Mouse (Mus musculus) liver, embryonic 15.5 days (tissue): ENCODE data around the gene S100pbp. TPM values are rescaled to one million over a fixed set of nuclear protein-coding genes. Genes with fewer than 3 reads are reported as not detected.

Source experiments
- ATAC-seq: fragments of 200-750 bp; cut with Nextera tagmentation; 2 replicates; pipeline ENCODE4 v1.8.0; 2017; ENCODE audit warnings: moderate number of reproducible peaks, mild to moderate bottlenecking, moderate library complexity; ENCODE audit not compliant: insufficient read depth
- H3K27ac ChIP-seq: fragments of 300-500 bp; sonication (generic); replicated peaks from 2 replicates; pipeline ENCODE4 v1.5.1; 2015; ENCODE audit warnings: mild to moderate bottlenecking, inconsistent platforms
- H3K27me3 ChIP-seq: fragments of 300-500 bp; sonication (generic); 2 replicates; pipeline ENCODE4 v1.6.1; 2015; ENCODE audit warnings: mild to moderate bottlenecking, inconsistent platforms
- H3K36me3 ChIP-seq: fragments of 300-500 bp; sonication (generic); replicated peaks from 2 replicates; pipeline ENCODE4 v1.6.1; 2015; ENCODE audit warnings: moderate library complexity, mild to moderate bottlenecking, inconsistent platforms
- H3K4me1 ChIP-seq: fragments of 300-500 bp; sonication (generic); replicated peaks from 2 replicates; pipeline ENCODE4 v1.6.1; 2015; ENCODE audit warnings: inconsistent platforms
- H3K4me2 ChIP-seq: fragments of 300-500 bp; sonication (generic); 2 replicates; pipeline ENCODE4 v1.6.1; 2015; ENCODE audit warnings: moderate library complexity, mild to moderate bottlenecking, inconsistent platforms
- H3K4me3 ChIP-seq: fragments of 300-500 bp; sonication (generic); replicated peaks from 2 replicates; pipeline ENCODE4 v1.5.1; 2015; ENCODE audit warnings: mild to moderate bottlenecking, inconsistent platforms
- H3K9ac ChIP-seq: fragments of 300-500 bp; sonication (generic); 2 replicates; pipeline ENCODE4 v1.6.1; 2015; ENCODE audit warnings: moderate library complexity, mild to moderate bottlenecking, inconsistent platforms
- H3K9me3 ChIP-seq: fragments of 300-500 bp; sonication (generic); replicated peaks from 2 replicates; pipeline ENCODE4 v1.6.1; 2016; ENCODE audit warnings: inconsistent platforms
- WGBS: fragments of 180-500 bp; shearing (Covaris S2); methylation state at CpG from one replicate; pipeline ENCODE4 v1.1.7; 2015; ENCODE audit warnings: mixed read lengths; ENCODE audit not compliant: insufficient replicate concordance; 5-methylcytosine and 5-hydroxymethylcytosine counted together
- polyA plus RNA-seq: library from polyadenylated mRNA; unstranded; fragments of >200 nt; fragmentation: Nextera tagmentation; extraction: Ambion mirVana; gene quantifications from 2 replicates; pipeline ENCODE4 v1.2.1, GENCODE M21; 2015

The S100pbp gene
- polyA plus RNA-seq, 1 experiment from 2014 or later, result 6.0 TPM

DNA sequence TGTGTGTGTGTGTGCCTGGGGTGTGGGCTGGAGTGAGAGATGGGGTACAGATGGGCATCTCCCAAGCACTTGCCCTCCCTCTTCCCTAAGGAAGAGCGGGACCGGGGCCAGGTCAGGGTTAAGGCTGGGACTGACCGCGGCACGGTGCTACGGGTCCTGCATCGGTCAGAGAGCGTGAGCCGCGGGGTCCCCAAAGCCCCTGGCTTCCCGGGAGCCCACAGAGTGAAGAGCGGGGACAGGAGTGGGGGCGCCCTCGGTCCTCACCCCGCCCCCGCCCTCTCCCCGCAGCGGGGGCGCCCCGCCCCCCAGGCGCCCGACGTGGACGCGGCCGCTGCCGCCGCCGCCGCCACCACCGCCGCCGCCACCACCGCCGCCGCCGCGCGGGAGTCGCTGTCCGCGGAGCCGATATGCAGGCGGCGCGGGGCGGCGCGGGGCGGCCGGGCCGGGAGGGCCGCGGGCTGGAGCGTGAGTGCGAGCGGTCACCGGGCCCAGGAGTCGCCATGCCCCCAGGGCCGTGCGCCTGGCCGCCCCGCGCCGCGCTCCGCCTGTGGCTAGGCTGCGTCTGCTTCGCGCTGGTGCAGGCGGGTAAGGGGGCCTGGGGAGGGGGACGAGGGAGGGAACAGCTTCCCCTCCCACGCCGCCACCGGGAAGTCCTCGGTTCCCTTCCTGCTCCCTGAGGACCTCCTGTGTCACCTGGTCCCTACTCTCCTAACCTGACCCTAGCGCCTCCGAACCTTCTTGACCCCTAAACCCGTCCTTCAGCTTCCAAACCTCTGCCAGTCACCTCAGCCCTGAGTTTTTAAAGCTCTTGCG lies 52.7 kb downstream of the S100pbp start, which contains the start of gene Fndc5:
Gene Fndc5 (plus strand): TSS at position 421 of the 813 bp plus-strand sequence.
- Histone ChIP-seq H3K4me2 (peak within 1 kb of the TSS; percentile 75), H3K4me3 (peak within 1 kb of the TSS; percentile 52), H3K9me3 (no peaks in the 10 kb centered on the region), H3K27me3 (peaks cover 75% of the 10 kb centered on the region), H3K9ac (peak within 1 kb of the TSS; percentile 27; the same call in 1 of the 2 replicates), H3K36me3 (no peaks in the 10 kb centered on the region), H3K27ac (no peak within 1 kb of the TSS), H3K4me1 (peaks cover 57% of the 10 kb centered on the region)
- WGBS, result 2% methylated on average over 64 of the region's 80 CpGs
- no peak for ATAC-seq

DNA sequence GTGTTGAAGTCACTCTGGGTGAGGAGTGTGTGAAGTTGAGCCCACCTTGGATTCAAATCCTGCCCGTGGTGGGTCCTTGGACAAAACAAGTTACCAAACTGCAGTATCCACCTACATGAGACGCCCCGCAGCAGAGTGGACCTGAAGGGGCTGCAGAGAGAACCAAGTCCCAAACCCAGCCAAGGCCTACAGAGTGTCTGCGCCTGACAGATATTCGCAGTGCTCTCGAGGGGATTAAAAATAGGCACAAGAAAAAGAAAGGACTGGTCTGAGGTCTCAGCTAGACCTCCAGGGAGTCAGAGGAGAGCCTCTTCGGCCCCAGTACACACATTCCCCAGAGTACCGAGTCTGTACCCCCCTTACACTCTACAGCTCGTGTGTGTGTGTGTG lies 53.3 kb downstream of the S100pbp start:
- Histone ChIP-seq H3K4me1 (peaks cover 51% of the 10 kb centered on the region), H3K9ac (peak overlapping the region; percentile 27; the same call in 1 of the 2 replicates), H3K27ac (no peak overlapping the region), H3K4me3 (peak overlapping the region; percentile 52), H3K4me2 (peak overlapping the region; percentile 75), H3K9me3 (no peaks in the 10 kb centered on the region), H3K27me3 (peaks cover 81% of the 10 kb centered on the region), H3K36me3 (no peaks in the 10 kb centered on the region)
- ATAC-seq, result no peak
- WGBS, result 32% methylated on average over 9 of the region's 9 CpGs

- no peak overlapping the region for H3K27ac ChIP-seq
- H3K4me1 ChIP-seq, result peaks cover 50% of the 10 kb centered on the region
- no peak overlapping the region for H3K4me3 ChIP-seq
- peaks cover 86% of the 10 kb centered on the region for H3K27me3 ChIP-seq
- H3K9ac ChIP-seq, result no peak overlapping the region
- H3K9me3 ChIP-seq, result no peaks in the 10 kb centered on the region
- H3K36me3 ChIP-seq, result no peaks in the 10 kb centered on the region
- H3K4me2 ChIP-seq, result no peak overlapping the region
- WGBS, result 39% methylated on average over 2 of the region's 2 CpGs
- no peak for ATAC-seq
Measured at GRCm38 (mm10) chr4:129135637-129136036, 53.9 kb downstream of the S100pbp start.

GRCm38 (mm10) chr4:129134799-129135585 lies 54.5 kb downstream of the S100pbp start:
- Histone ChIP-seq H3K4me3 (no peak overlapping the region), H3K36me3 (no peaks in the 10 kb centered on the region), H3K27ac (no peak overlapping the region), H3K27me3 (peaks cover 91% of the 10 kb centered on the region), H3K4me1 (peaks cover 50% of the 10 kb centered on the region), H3K4me2 (peak overlapping the region; percentile 21; the same call in 1 of the 2 replicates), H3K9me3 (no peaks in the 10 kb centered on the region), H3K9ac (no peak overlapping the region)
- WGBS, result 6% methylated on average over 15 of the region's 15 CpGs
- ATAC-seq, result no peak

DNA sequence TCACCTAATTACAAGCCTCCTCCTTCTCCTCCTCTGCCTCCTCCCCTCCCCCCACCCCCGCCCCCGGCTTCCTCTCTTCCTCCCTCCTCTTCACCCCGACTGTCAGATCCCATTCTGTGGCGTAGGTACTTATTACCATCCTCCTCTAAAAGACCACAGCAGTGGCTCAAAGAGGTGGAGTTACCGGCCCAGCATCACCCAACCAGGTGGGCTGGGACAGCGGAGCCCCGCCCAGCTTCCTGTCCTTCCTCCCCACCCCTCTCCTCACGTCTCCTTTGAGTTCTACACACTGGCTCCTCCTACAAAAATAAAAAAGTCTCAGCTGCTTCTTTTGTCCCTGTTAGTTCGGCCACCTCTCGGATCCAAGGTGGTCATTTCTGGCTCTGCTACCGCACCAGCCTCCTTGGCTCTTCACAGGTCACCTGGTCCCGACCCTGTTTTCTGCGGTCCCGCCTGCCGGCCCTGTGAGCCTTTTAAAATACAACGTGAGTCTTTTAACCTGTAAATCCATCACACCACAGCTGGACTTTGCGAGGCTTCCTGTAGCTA lies 58.7 kb downstream of the S100pbp start:
- no peak overlapping the region for H3K9ac ChIP-seq
- peak overlapping the region; percentile 45 for H3K4me2 ChIP-seq
- 5% methylated on average over 17 of the region's 17 CpGs for WGBS
- H3K27ac ChIP-seq, result no peak overlapping the region
- peak overlapping the region; percentile 6 for H3K4me3 ChIP-seq
- no peak for ATAC-seq
- H3K36me3 ChIP-seq, result no peaks in the 10 kb centered on the region
- peaks cover 95% of the 10 kb centered on the region for H3K27me3 ChIP-seq
- H3K4me1 ChIP-seq, result peaks cover 22% of the 10 kb centered on the region
- no peaks in the 10 kb centered on the region for H3K9me3 ChIP-seq

DNA sequence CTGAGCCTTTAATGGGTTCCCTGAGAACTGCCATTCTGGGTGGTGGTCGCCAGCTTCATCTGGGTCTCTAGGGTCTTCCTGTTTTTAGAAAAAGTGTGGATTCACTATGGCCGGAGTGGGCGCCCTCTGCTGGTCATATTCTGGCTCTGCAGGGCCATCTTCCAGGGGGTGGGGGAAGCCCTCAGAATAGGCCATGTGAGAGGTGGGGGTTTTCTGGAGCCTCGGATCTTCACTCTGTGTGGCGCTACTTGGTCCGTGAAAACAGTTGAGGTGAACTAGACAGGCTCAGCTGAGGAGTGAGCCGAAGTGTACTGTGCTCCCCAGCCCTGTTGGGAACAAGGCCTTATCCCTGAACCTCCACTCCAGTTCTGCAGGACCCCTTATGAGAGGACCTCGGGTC lies 59.4 kb downstream of the S100pbp start:
- 0 out of 2 replicates have a peak overlapping the region, but pooled peaks have one; percentile 2 for H3K4me2 ChIP-seq
- H3K27ac ChIP-seq, result no peak overlapping the region
- H3K9me3 ChIP-seq, result no peaks in the 10 kb centered on the region
- WGBS, result 3% methylated on average over 8 of the region's 8 CpGs
- H3K4me1 ChIP-seq, result peaks cover 27% of the 10 kb centered on the region
- H3K27me3 ChIP-seq, result peaks cover 95% of the 10 kb centered on the region
- no peaks in the 10 kb centered on the region for H3K36me3 ChIP-seq
- no peak for ATAC-seq
- H3K9ac ChIP-seq, result no peak overlapping the region
- 0 out of 2 replicates have a peak overlapping the region, but pooled peaks have one; percentile 6 for H3K4me3 ChIP-seq

GRCm38 (mm10) chr4:129129387-129129786 lies 60.1 kb downstream of the S100pbp start:
- no peak overlapping the region for H3K4me2 ChIP-seq
- no peaks in the 10 kb centered on the region for H3K9me3 ChIP-seq
- no peak for ATAC-seq
- H3K27ac ChIP-seq, result no peak overlapping the region
- H3K9ac ChIP-seq, result no peak overlapping the region
- H3K27me3 ChIP-seq, result peaks cover 95% of the 10 kb centered on the region
- no peak overlapping the region for H3K4me3 ChIP-seq
- H3K36me3 ChIP-seq, result no peaks in the 10 kb centered on the region
- WGBS, result 47% methylated on average over 9 of the region's 9 CpGs
- peaks cover 28% of the 10 kb centered on the region for H3K4me1 ChIP-seq

DNA sequence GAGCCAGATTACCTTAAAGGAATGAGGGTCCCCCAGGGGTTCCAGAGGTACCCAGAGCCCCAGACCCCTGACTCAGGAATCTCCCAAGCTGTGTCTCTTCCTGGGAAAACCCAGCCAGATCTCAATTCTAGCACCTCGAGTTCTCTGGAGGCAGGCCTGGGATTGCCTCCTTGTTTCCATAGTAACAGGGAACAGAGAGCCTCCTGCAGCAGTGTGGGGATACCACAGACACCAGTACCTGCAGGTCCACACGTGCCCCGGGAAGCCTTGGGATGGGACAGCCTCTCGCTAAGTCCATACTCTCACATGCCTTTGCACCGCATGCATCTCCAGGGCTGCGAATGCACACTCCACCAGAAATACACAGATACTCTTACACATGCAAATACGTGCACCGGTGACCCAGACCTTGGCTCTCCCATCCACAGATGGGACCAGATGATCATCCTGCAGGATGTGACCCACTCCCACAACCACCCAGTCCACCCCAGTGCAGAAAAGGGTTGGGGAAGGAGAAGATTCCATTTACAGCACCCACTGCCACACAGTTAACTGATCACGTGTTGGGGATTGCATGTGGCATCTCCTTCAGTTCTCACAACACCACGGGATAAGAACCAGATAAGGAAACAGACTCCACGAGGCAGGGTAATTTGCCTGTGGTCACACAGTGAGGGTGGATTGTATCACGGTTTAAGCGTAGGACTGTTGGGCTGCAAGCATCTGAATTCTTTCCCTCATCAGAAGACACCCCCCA lies 60.8 kb downstream of the S100pbp start:
- H3K27me3 ChIP-seq, result peaks cover 95% of the 10 kb centered on the region
- WGBS, result 45% methylated on average over 13 of the region's 13 CpGs

DNA sequence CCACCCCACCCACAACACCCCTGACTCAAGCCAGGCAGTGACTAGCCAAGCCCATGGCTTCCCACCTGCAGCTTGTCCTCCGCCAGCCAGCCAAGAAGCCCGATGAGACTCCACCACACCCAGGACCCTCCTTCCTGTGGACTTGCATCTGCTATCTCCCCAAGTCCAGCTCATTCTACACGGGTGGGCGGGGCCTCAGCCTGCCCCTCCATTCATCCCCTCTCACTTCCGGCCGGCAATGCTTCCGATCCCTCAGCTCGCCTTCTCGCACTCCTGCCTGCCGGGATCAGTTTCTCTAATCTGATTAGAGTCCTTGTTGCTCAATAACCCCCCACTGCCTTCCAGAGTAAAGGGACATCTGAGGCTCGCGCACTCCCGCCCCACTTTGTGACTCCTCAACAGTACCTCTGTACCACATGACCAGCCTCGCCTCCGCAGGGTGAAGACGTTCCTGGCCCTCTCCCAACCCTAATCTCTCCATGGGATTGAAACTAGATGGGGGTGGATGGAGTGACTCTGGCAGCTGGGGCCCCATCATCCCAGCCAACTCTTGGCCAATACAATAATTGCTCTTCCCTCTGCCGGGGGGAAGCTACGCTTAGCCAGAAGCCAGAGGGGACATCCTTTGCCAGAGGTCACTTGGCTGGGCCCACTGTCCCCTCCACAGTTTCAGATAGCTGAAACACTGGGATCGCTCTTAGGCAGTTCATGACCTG lies 63.6 kb downstream of the S100pbp start:
- Histone ChIP-seq H3K36me3 (no peaks in the 10 kb centered on the region), H3K9ac (no peak overlapping the region), H3K27ac (no peak overlapping the region), H3K27me3 (peaks cover 95% of the 10 kb centered on the region), H3K4me1 (peaks cover 31% of the 10 kb centered on the region), H3K4me3 (no peak overlapping the region), H3K4me2 (peak overlapping the region; percentile 41), H3K9me3 (no peaks in the 10 kb centered on the region)
- 12% methylated on average over 19 of the region's 19 CpGs for WGBS
- ATAC-seq, result no peak

More for the DNA sequence above, 60.8 kb downstream of the S100pbp start:
- Histone ChIP-seq H3K36me3 (no peaks in the 10 kb centered on the region), H3K4me1 (peaks cover 28% of the 10 kb centered on the region), H3K9ac (no peak overlapping the region), H3K9me3 (no peaks in the 10 kb centered on the region), H3K27ac (no peak overlapping the region), H3K4me3 (no peak overlapping the region), H3K4me2 (no peak overlapping the region)
- ATAC-seq, result no peak

DNA sequence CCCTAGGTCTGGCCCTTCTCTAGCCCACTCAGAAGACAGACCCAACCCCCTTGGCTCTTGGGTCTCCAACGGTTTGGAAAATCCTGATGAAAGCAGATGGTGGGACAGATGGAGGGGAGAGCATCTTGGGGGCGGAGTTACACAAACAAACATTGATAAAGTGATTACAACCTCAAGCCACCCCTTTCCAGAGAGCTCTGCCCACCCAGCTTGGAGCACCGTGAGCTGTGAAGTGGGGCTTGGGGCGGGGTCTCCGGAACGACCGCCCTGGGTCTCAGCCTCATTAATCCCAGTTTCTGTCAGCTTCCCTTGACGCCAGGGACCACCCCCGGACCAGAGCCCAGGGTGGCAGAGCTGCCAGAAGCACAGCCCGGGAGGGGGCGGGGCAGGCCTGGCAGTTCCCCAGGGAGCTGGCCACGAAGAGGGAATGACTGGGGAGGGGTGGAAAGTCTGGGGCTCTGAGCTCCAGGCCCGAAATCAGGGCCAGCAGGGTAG lies 64.8 kb downstream of the S100pbp start:
- Histone ChIP-seq H3K27me3 (peaks cover 97% of the 10 kb centered on the region), H3K4me2 (no peak overlapping the region), H3K4me3 (no peak overlapping the region), H3K27ac (no peak overlapping the region), H3K4me1 (peaks cover 23% of the 10 kb centered on the region), H3K9ac (no peak overlapping the region), H3K9me3 (no peaks in the 10 kb centered on the region), H3K36me3 (no peaks in the 10 kb centered on the region)
- no peak for ATAC-seq
- 7% methylated on average over 13 of the region's 13 CpGs for WGBS
